Comparison of ENCODE assay signal across 10 mouse cellular contexts in the genomic region with DNA sequence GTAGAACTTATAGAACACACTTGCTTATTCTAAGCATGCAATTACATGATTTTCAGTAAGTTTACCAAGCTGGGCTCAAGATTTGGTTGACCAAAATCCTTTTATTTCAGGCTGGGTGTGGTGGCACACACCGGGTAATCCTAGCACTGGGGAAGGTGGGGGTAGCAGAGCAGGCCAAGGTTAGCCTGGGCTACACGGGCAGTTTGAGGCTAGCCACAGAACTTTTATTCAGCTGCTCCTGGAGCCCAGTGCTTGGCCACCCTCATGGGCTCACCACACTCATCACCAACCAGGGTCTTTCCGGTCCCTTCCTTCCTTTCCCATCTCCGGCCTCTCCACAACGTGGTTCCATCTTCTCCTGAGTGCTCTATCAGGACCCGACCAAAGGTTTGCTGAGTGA. TPM values are rescaled to one million over a fixed set of nuclear protein-coding genes. Genes with fewer than 3 reads are reported as not detected.
DNase-seq lines count a peak whose midpoint lies in the region; ATAC-seq and TF ChIP-seq lines count a peak whose summit lies in the region.
"Had no signal": no experiment of that assay in that cellular context is flagged by ENCODE, and none has a peak within 500 bp of the region (broad histone marks: within the 10 kb centered on the region; RNA-seq: fewer than 3 reads in every experiment).

No protein-coding gene starts in this region.

- TF ChIP-seq CTCF in midbrain, postnatal 0 days (IDR thresholded peaks at IDR 0.05) = no peak

- H3K9me3 ChIP-seq in hindbrain, embryonic 11.5 days (ENCODE audit: control insufficient read depth, low read length) = no peaks in the 10 kb centered on the region
- no peaks in the 10 kb centered on the region for H3K9me3 ChIP-seq in hindbrain, embryonic 12.5 days (replicated peaks)
- H3K9me3 ChIP-seq in midbrain, embryonic 10.5 days (replicated peaks) = no peaks in the 10 kb centered on the region
- H3K9me3 ChIP-seq in midbrain, postnatal 0 days (ENCODE audit: low read length) = no peaks in the 10 kb centered on the region
- H3K9me3 ChIP-seq in embryonic facial prominence, embryonic 14.5 days (ENCODE audit: control insufficient read depth, low read length) = no peaks in the 10 kb centered on the region
- H3K9me3 ChIP-seq in limb, embryonic 12.5 days = no peaks in the 10 kb centered on the region
- H3K9me3 ChIP-seq: neural tube, embryonic 12.5 days had no signal

- WGBS in hindbrain, embryonic 11.5 days = 57% methylated on average over 6 of the region's 6 CpGs
- 64% methylated on average over 6 of the region's 6 CpGs for WGBS in hindbrain, embryonic 12.5 days
- WGBS in midbrain, embryonic 10.5 days = 63% methylated on average over 6 of the region's 6 CpGs
- 55% methylated on average over 6 of the region's 6 CpGs for WGBS in midbrain, postnatal 0 days
- WGBS in embryonic facial prominence, embryonic 14.5 days = 52% methylated on average over 6 of the region's 6 CpGs
- 61% methylated on average over 6 of the region's 6 CpGs for WGBS in limb, embryonic 12.5 days

- H3K27me3 ChIP-seq in hindbrain, embryonic 11.5 days (ENCODE audit: control insufficient read depth, insufficient read depth, low read length) = no peaks in the 10 kb centered on the region
- peaks cover 5% of the 10 kb centered on the region; the same call in 1 of the 2 replicates for H3K27me3 ChIP-seq in hindbrain, embryonic 12.5 days
- H3K27me3 ChIP-seq in midbrain, embryonic 10.5 days (ENCODE audit: low read depth, poor library complexity, severe bottlenecking) = peaks cover 15% of the 10 kb centered on the region; the same call in 1 of the 2 replicates
- H3K27me3 ChIP-seq in midbrain, postnatal 0 days (ENCODE audit: insufficient read depth, low read length) = no peaks in the 10 kb centered on the region
- H3K27me3 ChIP-seq in embryonic facial prominence, embryonic 14.5 days (replicated peaks; ENCODE audit: control insufficient read depth, insufficient read depth, low read length) = no peaks in the 10 kb centered on the region
- no peaks in the 10 kb centered on the region for H3K27me3 ChIP-seq in limb, embryonic 12.5 days

- H3K36me3 ChIP-seq in hindbrain, embryonic 11.5 days (ENCODE audit: control insufficient read depth, insufficient read depth, low read length) = no peaks in the 10 kb centered on the region
- H3K36me3 ChIP-seq in hindbrain, embryonic 12.5 days = no peaks in the 10 kb centered on the region
- H3K36me3 ChIP-seq in midbrain, embryonic 10.5 days = no peaks in the 10 kb centered on the region
- no peaks in the 10 kb centered on the region for H3K36me3 ChIP-seq in midbrain, postnatal 0 days (ENCODE audit: insufficient read depth, low read length)
- no peaks in the 10 kb centered on the region for H3K36me3 ChIP-seq in embryonic facial prominence, embryonic 14.5 days (ENCODE audit: control insufficient read depth, insufficient read depth, low read length)
- H3K36me3 ChIP-seq in limb, embryonic 12.5 days = no peaks in the 10 kb centered on the region
- H3K36me3 ChIP-seq: neural tube, embryonic 12.5 days had no signal

- no peak overlapping the region for H3K27ac ChIP-seq in hindbrain, embryonic 11.5 days (ENCODE audit: low read depth, low read length)
- no peak overlapping the region for H3K27ac ChIP-seq in hindbrain, embryonic 12.5 days
- peak overlapping the region; percentile 80 for H3K27ac ChIP-seq in midbrain, embryonic 10.5 days (replicated peaks)
- H3K27ac ChIP-seq in midbrain, postnatal 0 days (ENCODE audit: low read depth, low read length) = no peak overlapping the region
- no peak overlapping the region; the same call in 1 of the 2 replicates for H3K27ac ChIP-seq in embryonic facial prominence, embryonic 14.5 days (replicated peaks; ENCODE audit: low read depth, low read length)
- H3K27ac ChIP-seq in limb, embryonic 12.5 days = peak overlapping the region; percentile 46
- H3K27ac ChIP-seq: hindbrain, postnatal 0 days; neural tube, embryonic 12.5 days had no signal

- H3K4me2 ChIP-seq in hindbrain, embryonic 11.5 days (replicated peaks; ENCODE audit: low read depth, low read length) = no peak overlapping the region
- no peak overlapping the region for H3K4me2 ChIP-seq in hindbrain, embryonic 12.5 days (replicated peaks)
- no peak overlapping the region for H3K4me2 ChIP-seq in midbrain, postnatal 0 days (ENCODE audit: low read depth, low read length, poor library complexity, severe bottlenecking)
- no peak overlapping the region for H3K4me2 ChIP-seq in embryonic facial prominence, embryonic 14.5 days (ENCODE audit: low read depth, low read length)
- H3K4me2 ChIP-seq in limb, embryonic 12.5 days = peak overlapping the region; percentile 48; the same call in 1 of the 2 replicates

- 0 out of 2 replicates have a peak, but pooled peaks have one; percentile 14 for ATAC-seq in hindbrain, embryonic 11.5 days (ENCODE audit: low FRiP score)
- ATAC-seq in hindbrain, embryonic 12.5 days (ENCODE audit: low FRiP score) = no peak
- ATAC-seq in midbrain, postnatal 0 days (ENCODE audit: low FRiP score) = no peak
- peak; percentile 10; the same call in 1 of the 2 replicates for ATAC-seq in embryonic facial prominence, embryonic 14.5 days (ENCODE audit: low read depth)
- ATAC-seq in limb, embryonic 12.5 days (ENCODE audit: insufficient number of reproducible peaks, insufficient read depth, low FRiP score, low TSS enrichment, low read depth) = no peak

- DNase-seq in hindbrain, embryonic 11.5 days (ENCODE audit: low spot score) = no peak
- no peak for DNase-seq in midbrain, embryonic 10.5 days (ENCODE audit: low spot score)
- DNase-seq in midbrain, postnatal 0 days (ENCODE audit: low spot score) = no peak
- DNase-seq in embryonic facial prominence, embryonic 14.5 days (ENCODE audit: low spot score) = no peak
- DNase-seq in layer of hippocampus, postnatal 10 days (ENCODE audit: low spot score in 2 of 2) = no peak
- no peak for DNase-seq in spleen, adult 12 weeks (ENCODE audit: low spot score)

- no peaks in the 10 kb centered on the region; the same call in 1 of the 2 replicates for H3K4me1 ChIP-seq in hindbrain, embryonic 11.5 days (replicated peaks; ENCODE audit: control insufficient read depth, insufficient read depth, low read length)
- H3K4me1 ChIP-seq in hindbrain, embryonic 12.5 days = peaks cover 10% of the 10 kb centered on the region; the same call in 1 of the 2 replicates
- H3K4me1 ChIP-seq in midbrain, embryonic 10.5 days = peaks cover 29% of the 10 kb centered on the region
- H3K4me1 ChIP-seq in midbrain, postnatal 0 days (ENCODE audit: insufficient read depth, low read length) = no peaks in the 10 kb centered on the region
- peaks cover 7% of the 10 kb centered on the region for H3K4me1 ChIP-seq in embryonic facial prominence, embryonic 14.5 days (ENCODE audit: control insufficient read depth, insufficient read depth, low read length)
- H3K4me1 ChIP-seq in limb, embryonic 12.5 days (replicated peaks) = peaks cover 21% of the 10 kb centered on the region

- no peak overlapping the region for H3K9ac ChIP-seq in hindbrain, embryonic 11.5 days (ENCODE audit: low read depth, low read length)
- no peak overlapping the region for H3K9ac ChIP-seq in hindbrain, embryonic 12.5 days
- no peak overlapping the region for H3K9ac ChIP-seq in midbrain, postnatal 0 days (replicated peaks; ENCODE audit: low read length, poor library complexity, severe bottlenecking)
- no peak overlapping the region for H3K9ac ChIP-seq in embryonic facial prominence, embryonic 14.5 days (ENCODE audit: low read depth, low read length)
- H3K9ac ChIP-seq in limb, embryonic 12.5 days (replicated peaks) = no peak overlapping the region
- H3K9ac ChIP-seq: neural tube, embryonic 12.5 days had no signal

- no peak overlapping the region for H3K4me3 ChIP-seq in hindbrain, embryonic 11.5 days (ENCODE audit: low read depth, low read length)
- H3K4me3 ChIP-seq in hindbrain, embryonic 12.5 days = no peak overlapping the region
- peak overlapping the region; percentile 19; the same call in 1 of the 2 replicates for H3K4me3 ChIP-seq in midbrain, embryonic 10.5 days
- no peak overlapping the region for H3K4me3 ChIP-seq in midbrain, postnatal 0 days (ENCODE audit: low read depth, low read length)
- no peak overlapping the region for H3K4me3 ChIP-seq in embryonic facial prominence, embryonic 14.5 days (ENCODE audit: low read depth, low read length)
- H3K4me3 ChIP-seq in limb, embryonic 12.5 days (replicated peaks) = no peak overlapping the region
- H3K4me3 ChIP-seq: neural tube, embryonic 12.5 days had no signal

RNA-seq across cellular contexts. Expression of gene Rpl11, which starts 17.4 kb away (rescaled TPM):
- 350 and 354 TPM in 2 replicates for polyA plus RNA-seq in hindbrain, embryonic 11.5 days (2014; fragmentation: Nextera tagmentation; extraction: Ambion mirVana)
- 277 and 292 TPM in 2 replicates for polyA plus RNA-seq in hindbrain, embryonic 12.5 days (2016; fragmentation: Nextera tagmentation; extraction: Ambion mirVana)
- 407 and 486 TPM in 2 replicates for polyA plus RNA-seq in midbrain, embryonic 10.5 days (2016; fragmentation: Nextera tagmentation; extraction: Ambion mirVana)
- 601 and 1,077 TPM in 2 replicates for total RNA-seq in midbrain, postnatal 0 days (2014; rRNA removed)
- 273 and 275 TPM in 2 replicates for polyA plus RNA-seq in midbrain, postnatal 0 days (2015; fragmentation: Nextera tagmentation; extraction: Ambion mirVana)
- polyA plus RNA-seq in embryonic facial prominence, embryonic 14.5 days (2014; fragmentation: Nextera tagmentation; extraction: Ambion mirVana) = 528 and 551 TPM in 2 replicates
- polyA plus RNA-seq in limb, embryonic 12.5 days (2016; fragmentation: Nextera tagmentation; extraction: Ambion mirVana) = 442 and 453 TPM in 2 replicates
- 100 to 1,000 TPM; 322 to 405 TPM for total RNA-seq in layer of hippocampus, postnatal 10 days (2021)

RNA-seq across cellular contexts. Expression of gene Eloa, which starts 49.0 kb away (rescaled TPM):
- 38.2 and 42.8 TPM in 2 replicates for polyA plus RNA-seq in hindbrain, embryonic 11.5 days (2014; fragmentation: Nextera tagmentation; extraction: Ambion mirVana)
- polyA plus RNA-seq in hindbrain, embryonic 12.5 days (2016; fragmentation: Nextera tagmentation; extraction: Ambion mirVana) = 36.5 and 41.5 TPM in 2 replicates
- polyA plus RNA-seq in midbrain, embryonic 10.5 days (2016; fragmentation: Nextera tagmentation; extraction: Ambion mirVana) = 34.7 and 36.1 TPM in 2 replicates
- 23.3 and 27.7 TPM in 2 replicates for total RNA-seq in midbrain, postnatal 0 days (2014; rRNA removed)
- 19.0 and 19.3 TPM in 2 replicates for polyA plus RNA-seq in midbrain, postnatal 0 days (2015; fragmentation: Nextera tagmentation; extraction: Ambion mirVana)
- polyA plus RNA-seq in embryonic facial prominence, embryonic 14.5 days (2014; fragmentation: Nextera tagmentation; extraction: Ambion mirVana) = 47.2 and 48.0 TPM in 2 replicates
- 40.6 and 45.3 TPM in 2 replicates for polyA plus RNA-seq in limb, embryonic 12.5 days (2016; fragmentation: Nextera tagmentation; extraction: Ambion mirVana)
- 10 to 100 TPM; 32.5 to 33.6 TPM for total RNA-seq in layer of hippocampus, postnatal 10 days (2021)

Comparison
In these comparisons a context has a peak if more than half of its experiments do, and no peak if none do; other contexts are left out.
1. ATAC-seq: peak in hindbrain, embryonic 11.5 days (single experiment) and embryonic facial prominence, embryonic 14.5 days (single experiment); none in hindbrain, embryonic 12.5 days (single experiment), midbrain, postnatal 0 days (single experiment) and limb, embryonic 12.5 days (single experiment).
2. H3K27ac ChIP-seq: peak in midbrain, embryonic 10.5 days (single experiment) and limb, embryonic 12.5 days (single experiment); none in hindbrain, embryonic 11.5 days (single experiment), hindbrain, embryonic 12.5 days (single experiment), midbrain, postnatal 0 days (single experiment) and embryonic facial prominence, embryonic 14.5 days (single experiment).